Mouse (Mus musculus): Measurements from ENCODE around the gene Nif3l1. TPM values are rescaled to one million over a fixed set of nuclear protein-coding genes. Genes with fewer than 3 reads are reported as not detected.

Nif3l1 gene
- polyA plus RNA-seq, 2 experiments = 10.3 to 16.5 TPM

DNA sequence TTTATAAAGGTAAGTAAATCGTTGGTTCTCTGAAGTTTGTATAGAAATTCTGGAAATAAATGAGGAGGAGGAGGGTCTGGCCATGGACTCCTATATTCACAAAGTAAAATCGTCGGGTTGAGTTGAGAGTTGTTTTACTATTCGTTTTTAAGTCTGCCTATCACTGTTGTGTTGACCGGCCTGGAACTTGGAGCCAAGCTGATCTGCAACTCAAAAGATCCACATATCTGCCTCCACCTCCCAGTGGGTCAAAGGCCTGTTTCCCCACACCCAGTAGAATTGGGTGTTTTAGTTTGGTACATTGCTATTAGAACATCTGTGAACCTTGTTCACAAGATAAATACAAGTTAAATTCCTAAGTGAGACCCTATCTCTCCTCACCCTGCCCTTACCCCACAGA lies 41.2 kb upstream of the Nif3l1 start:
- TF ChIP-seq CTCF (IDR thresholded peaks at IDR 0.05; ENCODE audit: low read depth) (no peak), EP300 (IDR thresholded peaks at IDR 0.05; ENCODE audit: low read depth) (no peak)
- H3K9me3 ChIP-seq (ENCODE audit: control insufficient read depth, low read length) = no peaks in the 10 kb centered on the region
- no peak overlapping the region for H3K4me2 ChIP-seq (ENCODE audit: low read depth)
- no peak overlapping the region for H3K4me3 ChIP-seq (ENCODE audit: insufficient read depth in 1 of 2, low read depth in 2 of 2, low read length in 2 of 2)
- no peaks in the 10 kb centered on the region for H3K4me1 ChIP-seq (replicated peaks; ENCODE audit: control insufficient read depth in 2 of 2, insufficient read depth in 2 of 2, low read length in 1 of 2)
- no peak for ATAC-seq (ENCODE audit: insufficient read depth)
- no peak overlapping the region for H3K27ac ChIP-seq
- no peaks in the 10 kb centered on the region for H3K27me3 ChIP-seq (ENCODE audit: control insufficient read depth, insufficient read depth, low read length)
- WGBS (ENCODE audit: insufficient replicate concordance) = 79% methylated on average over 5 of the region's 5 CpGs
- DNase-seq (ENCODE audit: low read depth in 3 of 3, low spot score in 3 of 3) = no peak
- peaks cover 68% of the 10 kb centered on the region for H3K36me3 ChIP-seq (replicated peaks; ENCODE audit: control insufficient read depth, insufficient read depth, low read depth)
- no peak overlapping the region for H3K9ac ChIP-seq (replicated peaks)

DNA sequence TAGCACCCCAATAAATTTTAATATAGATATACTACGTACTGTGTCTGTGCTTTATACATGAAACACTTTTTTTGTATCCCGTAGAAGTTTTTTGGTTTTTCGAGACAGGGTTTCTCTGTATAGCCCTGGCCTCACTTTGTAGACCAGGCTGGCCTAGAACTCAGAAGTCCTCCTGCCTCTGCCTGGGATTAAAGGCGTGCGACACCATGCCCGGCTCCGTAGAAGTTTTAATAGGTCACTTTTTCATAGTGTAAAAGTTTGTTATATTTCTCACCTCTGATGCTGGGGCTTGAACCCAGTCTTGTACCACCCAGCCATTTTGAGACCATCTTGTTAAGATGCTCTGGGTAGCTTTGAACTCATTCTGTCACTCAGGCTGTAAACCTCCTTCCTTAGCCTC lies 37.6 kb upstream of the Nif3l1 start:
- H3K9me3 ChIP-seq (ENCODE audit: control insufficient read depth, low read length) = no peaks in the 10 kb centered on the region
- H3K4me2 ChIP-seq (ENCODE audit: low read depth) = no peak overlapping the region
- DNase-seq (ENCODE audit: low read depth in 3 of 3, low spot score in 3 of 3) = no peak
- H3K27me3 ChIP-seq (ENCODE audit: control insufficient read depth, insufficient read depth, low read length) = no peaks in the 10 kb centered on the region
- no peak overlapping the region for H3K9ac ChIP-seq (replicated peaks)
- peaks cover 62% of the 10 kb centered on the region for H3K36me3 ChIP-seq (replicated peaks; ENCODE audit: control insufficient read depth, insufficient read depth, low read depth)
- H3K27ac ChIP-seq = no peak overlapping the region
- 90% methylated on average over 7 of the region's 7 CpGs for WGBS (ENCODE audit: insufficient replicate concordance)
- H3K4me3 ChIP-seq (ENCODE audit: insufficient read depth in 1 of 2, low read depth in 2 of 2, low read length in 2 of 2) = no peak overlapping the region
- no peaks in the 10 kb centered on the region for H3K4me1 ChIP-seq (replicated peaks; ENCODE audit: control insufficient read depth in 2 of 2, insufficient read depth in 2 of 2, low read length in 1 of 2)
- TF ChIP-seq CTCF (IDR thresholded peaks at IDR 0.05; ENCODE audit: low read depth) (no peak), EP300 (IDR thresholded peaks at IDR 0.05; ENCODE audit: low read depth) (no peak)
- no peak for ATAC-seq (ENCODE audit: insufficient read depth)

DNA sequence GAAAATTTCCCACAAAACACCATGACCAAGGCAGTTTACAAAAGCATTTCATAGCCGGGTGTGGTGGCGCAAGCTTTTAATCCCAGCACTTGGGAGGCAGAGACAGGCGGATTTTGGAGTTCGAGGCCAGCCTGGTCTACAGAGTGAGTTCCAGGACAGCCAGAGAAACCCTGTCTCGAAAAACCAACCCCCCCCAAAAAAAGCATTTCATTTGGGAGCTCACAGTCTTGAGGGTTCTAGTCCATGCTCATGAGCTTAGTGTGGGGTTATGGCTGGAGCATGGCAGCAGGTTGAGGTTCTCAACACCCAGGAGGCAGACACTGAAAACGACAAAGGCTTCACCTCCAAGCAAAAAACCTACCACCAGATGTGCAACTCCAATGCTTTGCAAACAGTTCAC lies 36.8 kb upstream of the Nif3l1 start:
- 70% methylated on average over 6 of the region's 6 CpGs for WGBS (ENCODE audit: insufficient replicate concordance)
- Histone ChIP-seq H3K27me3 (ENCODE audit: control insufficient read depth, insufficient read depth, low read length) (no peaks in the 10 kb centered on the region), H3K4me3 (ENCODE audit: insufficient read depth in 1 of 2, low read depth in 2 of 2, low read length in 2 of 2) (no peak overlapping the region), H3K4me2 (ENCODE audit: low read depth) (no peak overlapping the region), H3K36me3 (replicated peaks; ENCODE audit: control insufficient read depth, insufficient read depth, low read depth) (peaks cover 62% of the 10 kb centered on the region), H3K9ac (replicated peaks) (no peak overlapping the region), H3K9me3 (ENCODE audit: control insufficient read depth, low read length) (no peaks in the 10 kb centered on the region), H3K4me1 (replicated peaks; ENCODE audit: control insufficient read depth in 2 of 2, insufficient read depth in 2 of 2, low read length in 1 of 2) (no peaks in the 10 kb centered on the region), H3K27ac (no peak overlapping the region)
- DNase-seq (ENCODE audit: low read depth in 3 of 3, low spot score in 3 of 3) (no peak), ATAC-seq (ENCODE audit: insufficient read depth) (no peak)
- TF ChIP-seq CTCF (IDR thresholded peaks at IDR 0.05; ENCODE audit: low read depth) (no peak), EP300 (IDR thresholded peaks at IDR 0.05; ENCODE audit: low read depth) (no peak)

DNA sequence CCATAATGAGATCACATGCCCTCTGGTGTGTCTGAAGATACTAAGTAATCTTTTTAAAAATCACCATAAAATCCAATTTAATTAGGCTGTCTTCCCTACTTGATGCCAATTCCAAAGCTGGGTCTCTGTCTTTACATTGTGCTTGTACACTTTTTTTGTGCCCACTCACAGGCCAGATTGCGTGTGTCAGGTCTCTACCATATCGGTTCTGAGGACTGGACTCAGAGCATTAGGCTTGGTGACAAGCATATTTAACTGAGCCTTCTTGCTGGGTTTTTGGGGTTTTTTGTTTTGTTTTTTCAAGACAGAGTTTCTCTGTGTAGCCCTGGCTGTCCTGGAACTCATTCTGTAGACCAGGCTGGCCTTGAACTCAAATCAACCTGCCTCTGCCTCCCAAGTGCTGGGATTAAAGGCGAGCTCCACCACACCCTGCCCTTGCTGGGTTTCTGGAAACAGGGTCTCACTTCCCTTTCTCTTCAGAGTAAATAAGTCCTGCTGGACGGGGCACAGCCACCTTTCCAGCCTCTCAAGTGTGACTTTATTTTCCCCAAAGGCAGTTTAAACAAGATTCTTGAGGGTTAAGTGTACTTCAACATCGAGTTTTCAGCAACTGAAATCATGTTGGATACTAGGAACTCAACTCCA lies 35.3 kb upstream of the Nif3l1 start:
- Histone ChIP-seq H3K4me2 (ENCODE audit: low read depth) (no peak overlapping the region), H3K36me3 (replicated peaks; ENCODE audit: control insufficient read depth, insufficient read depth, low read depth) (peaks cover 64% of the 10 kb centered on the region), H3K27ac (no peak overlapping the region), H3K27me3 (ENCODE audit: control insufficient read depth, insufficient read depth, low read length) (no peaks in the 10 kb centered on the region), H3K9ac (replicated peaks) (no peak overlapping the region), H3K4me3 (ENCODE audit: insufficient read depth in 1 of 2, low read depth in 2 of 2, low read length in 2 of 2) (no peak overlapping the region), H3K4me1 (replicated peaks; ENCODE audit: control insufficient read depth in 2 of 2, insufficient read depth in 2 of 2, low read length in 1 of 2) (no peaks in the 10 kb centered on the region), H3K9me3 (ENCODE audit: control insufficient read depth, low read length) (no peaks in the 10 kb centered on the region)
- 69% methylated on average over 5 of the region's 5 CpGs for WGBS (ENCODE audit: insufficient replicate concordance)
- ATAC-seq (ENCODE audit: insufficient read depth) (no peak), DNase-seq (ENCODE audit: low read depth in 3 of 3, low spot score in 3 of 3) (no peak)
- no peak for TF ChIP-seq EP300 (IDR thresholded peaks at IDR 0.05; ENCODE audit: low read depth)
- no peak for TF ChIP-seq CTCF (IDR thresholded peaks at IDR 0.05; ENCODE audit: low read depth)

DNA sequence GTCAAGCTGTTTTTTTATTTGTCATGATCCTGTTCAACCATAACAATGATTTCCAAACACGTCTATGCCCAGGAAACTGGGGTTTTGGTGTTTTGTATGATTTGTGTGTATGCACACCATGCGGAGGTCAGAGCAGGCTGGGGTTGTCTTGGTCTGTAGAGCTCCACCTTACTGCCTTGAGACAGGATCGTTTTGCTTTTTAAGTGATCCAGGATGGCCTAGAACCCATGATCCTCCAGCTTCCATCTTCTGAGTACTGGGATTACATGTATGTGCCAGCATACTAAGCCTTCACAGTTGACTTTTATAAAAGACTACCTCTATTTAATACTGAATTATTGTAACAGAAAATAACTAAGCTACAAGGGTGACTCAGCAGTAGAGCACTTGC lies 34.8 kb upstream of the Nif3l1 start:
- Histone ChIP-seq H3K27me3 (ENCODE audit: control insufficient read depth, insufficient read depth, low read length) (no peaks in the 10 kb centered on the region), H3K4me2 (ENCODE audit: low read depth) (no peak overlapping the region), H3K36me3 (replicated peaks; ENCODE audit: control insufficient read depth, insufficient read depth, low read depth) (peaks cover 66% of the 10 kb centered on the region), H3K27ac (no peak overlapping the region), H3K4me3 (ENCODE audit: insufficient read depth in 1 of 2, low read depth in 2 of 2, low read length in 2 of 2) (no peak overlapping the region), H3K4me1 (replicated peaks; ENCODE audit: control insufficient read depth in 2 of 2, insufficient read depth in 2 of 2, low read length in 1 of 2) (no peaks in the 10 kb centered on the region), H3K9me3 (ENCODE audit: control insufficient read depth, low read length) (no peaks in the 10 kb centered on the region), H3K9ac (replicated peaks) (no peak overlapping the region)
- TF ChIP-seq EP300 (IDR thresholded peaks at IDR 0.05; ENCODE audit: low read depth) = no peak
- no peak for TF ChIP-seq CTCF (IDR thresholded peaks at IDR 0.05; ENCODE audit: low read depth)
- ATAC-seq (ENCODE audit: insufficient read depth) (no peak), DNase-seq (ENCODE audit: low read depth in 3 of 3, low spot score in 3 of 3) (no peak)
- WGBS (ENCODE audit: insufficient replicate concordance) = 72% methylated on average over 3 of the region's 3 CpGs

Data from liver, embryonic 14.5 days (tissue).